Mouse (Mus musculus) olfactory bulb, adult 2 months (tissue): ENCODE measurements at regions not wholly inside any gene's neighbourhood (a gene's known extent, or its start where the extent isn't known, plus 50 kb on each side); places are given as distances from the start of the nearest gene placed in this dataset.

ENCODE experiments used
- H3K27ac ChIP-seq: fragments of 200-500 bp; 2 replicates; pipeline ENCODE4 v1.5.1; 2012; ENCODE audit warnings: low read depth, low read length; ENCODE audit not compliant: insufficient read depth
- H3K4me1 ChIP-seq: fragments of 200-500 bp; 2 replicates; pipeline ENCODE4 v1.6.1; 2012; ENCODE audit warnings: low read length; ENCODE audit not compliant: control insufficient read depth, insufficient read depth
- H3K4me3 ChIP-seq: fragments of 200-500 bp; 2 replicates; pipeline ENCODE4 v1.5.1; 2012; ENCODE audit warnings: mild to moderate bottlenecking, low read depth, low read length, moderate library complexity; ENCODE audit not compliant: insufficient read depth
- CTCF ChIP-seq: fragments of 200-500 bp; IDR thresholded peaks from 2 replicates; pipeline ENCODE4 v1.5.1; 2012; ENCODE audit warnings: low read depth, mild to moderate bottlenecking, low read length, moderate library complexity; ENCODE audit not compliant: insufficient read depth
- POLR2A ChIP-seq: fragments of 200-500 bp; IDR thresholded peaks from 2 replicates; pipeline ENCODE4 v1.6.1; 2012; ENCODE audit warnings: mild to moderate bottlenecking, low read depth, low read length, moderate library complexity; ENCODE audit not compliant: insufficient read depth
- WGBS: fragments of 180-500 bp; shearing (Covaris S2); methylation state at CpG from one replicate; pipeline ENCODE4 v1.1.7; 2018; 5-methylcytosine and 5-hydroxymethylcytosine counted together

GRCm38 (mm10) chr13:37121602-37122001 lies 71.6 kb upstream of the F13a1 start:
- 93% methylated on average over 4 of the region's 4 CpGs for WGBS
- no peaks in the 10 kb centered on the region for H3K4me1 ChIP-seq
- no peak for TF ChIP-seq CTCF
- TF ChIP-seq POLR2A = no peak
- no peak overlapping the region for H3K27ac ChIP-seq
- no peak overlapping the region for H3K4me3 ChIP-seq

- WGBS = 80% methylated on average over 2 of the region's 2 CpGs
- no peak overlapping the region for H3K27ac ChIP-seq
- no peak for TF ChIP-seq POLR2A
- no peak for TF ChIP-seq CTCF
- H3K4me1 ChIP-seq = no peaks in the 10 kb centered on the region
- H3K4me3 ChIP-seq = no peak overlapping the region
Measured at GRCm38 (mm10) chr13:37120219-37120618, 70.2 kb upstream of the F13a1 start.

- Histone ChIP-seq H3K4me3 (no peak overlapping the region), H3K27ac (no peak overlapping the region), H3K4me1 (no peaks in the 10 kb centered on the region)
- WGBS = 77% methylated on average over 5 of the region's 5 CpGs
- no peak for TF ChIP-seq CTCF
- no peak for TF ChIP-seq POLR2A
Measured at GRCm38 (mm10) chr13:37114324-37114723, 64.3 kb upstream of the F13a1 start.

GRCm38 (mm10) chr13:37111747-37112146 lies 61.7 kb upstream of the F13a1 start:
- no peak overlapping the region for H3K27ac ChIP-seq
- WGBS = 93% methylated on average over 4 of the region's 4 CpGs
- H3K4me1 ChIP-seq = no peaks in the 10 kb centered on the region
- TF ChIP-seq POLR2A = no peak
- no peak for TF ChIP-seq CTCF
- no peak overlapping the region for H3K4me3 ChIP-seq

GRCm38 (mm10) chr13:37107721-37108120 lies 57.7 kb upstream of the F13a1 start:
- Histone ChIP-seq H3K4me1 (peaks cover 2% of the 10 kb centered on the region; the same call in 1 of the 2 replicates), H3K4me3 (no peak overlapping the region), H3K27ac (no peak overlapping the region)
- 83% methylated on average over 5 of the region's 5 CpGs for WGBS
- TF ChIP-seq CTCF (no peak), POLR2A (no peak)

- no peak overlapping the region for H3K4me3 ChIP-seq
- H3K4me1 ChIP-seq = peaks cover 2% of the 10 kb centered on the region; the same call in 1 of the 2 replicates
- no peak for TF ChIP-seq POLR2A
- TF ChIP-seq CTCF = no peak
- 96% methylated on average over 5 of the region's 5 CpGs for WGBS
- H3K27ac ChIP-seq = no peak overlapping the region
Measured at GRCm38 (mm10) chr13:37106009-37106408, 56.0 kb upstream of the F13a1 start.

GRCm38 (mm10) chr13:37104410-37105294 lies 54.6 kb upstream of the F13a1 start:
- Histone ChIP-seq H3K4me1 (peaks cover 2% of the 10 kb centered on the region; the same call in 1 of the 2 replicates), H3K4me3 (no peak overlapping the region), H3K27ac (no peak overlapping the region)
- TF ChIP-seq POLR2A (no peak), CTCF (no peak)
- WGBS = 50% methylated on average over 9 of the region's 9 CpGs

- Histone ChIP-seq H3K4me3 (no peak overlapping the region), H3K27ac (no peak overlapping the region), H3K4me1 (peaks cover 2% of the 10 kb centered on the region; the same call in 1 of the 2 replicates)
- TF ChIP-seq POLR2A = no peak
- no peak for TF ChIP-seq CTCF
- WGBS = 29% methylated on average over 6 of the region's 6 CpGs
Measured at GRCm38 (mm10) chr13:37103741-37104296, 53.8 kb upstream of the F13a1 start.

- Histone ChIP-seq H3K27ac (no peak overlapping the region), H3K4me1 (peaks cover 2% of the 10 kb centered on the region; the same call in 1 of the 2 replicates), H3K4me3 (no peak overlapping the region)
- TF ChIP-seq POLR2A = no peak
- TF ChIP-seq CTCF = no peak
- WGBS = 94% methylated on average over 4 of the region's 4 CpGs
Measured at GRCm38 (mm10) chr13:37101755-37102154, 51.7 kb upstream of the F13a1 start.
